Mouse (Mus musculus) embryonic fibroblast, embryonic 13.5 days (primary cell): ENCODE measurements around the gene Ano6. TPM values are rescaled to one million over a fixed set of nuclear protein-coding genes. Genes with fewer than 3 reads are reported as not detected.

ENCODE experiments used
- H3K27ac ChIP-seq: 2 replicates; pipeline ENCODE4 v1.5.1; 2012; ENCODE audit warnings: low read length, control low read depth, inconsistent platforms; ENCODE audit not compliant: insufficient read depth
- H3K4me1 ChIP-seq: 2 replicates; pipeline ENCODE4 v1.6.1; 2011; ENCODE audit warnings: low read length; ENCODE audit not compliant: control insufficient read depth, insufficient read depth
- H3K4me3 ChIP-seq: 2 replicates; pipeline ENCODE4 v1.5.1; 2011; ENCODE audit warnings: mild to moderate bottlenecking, control low read depth, low read length; ENCODE audit not compliant: insufficient read depth
- CTCF ChIP-seq: IDR thresholded peaks from 2 replicates; pipeline ENCODE4 v1.5.1; 2011; ENCODE audit warnings: mild to moderate bottlenecking, control low read depth, low read length, moderate library complexity, borderline replicate concordance; ENCODE audit not compliant: insufficient read depth
- POLR2A ChIP-seq: IDR thresholded peaks from 2 replicates; pipeline ENCODE4 v1.6.1; 2011; ENCODE audit warnings: low read depth, mild to moderate bottlenecking, control low read depth, low read length, moderate library complexity
- polyA plus RNA-seq: library from polyadenylated mRNA; stranded (reverse); fragments of >200 nt; gene quantifications from 2 replicates; pipeline ENCODE4 v1.2.4, GENCODE M21; 2011; ENCODE audit warnings: low read depth; ENCODE audit not compliant: missing spikeins, insufficient read length

Ano6 gene
- polyA plus RNA-seq, 1 experiment, result 102 TPM

DNA sequence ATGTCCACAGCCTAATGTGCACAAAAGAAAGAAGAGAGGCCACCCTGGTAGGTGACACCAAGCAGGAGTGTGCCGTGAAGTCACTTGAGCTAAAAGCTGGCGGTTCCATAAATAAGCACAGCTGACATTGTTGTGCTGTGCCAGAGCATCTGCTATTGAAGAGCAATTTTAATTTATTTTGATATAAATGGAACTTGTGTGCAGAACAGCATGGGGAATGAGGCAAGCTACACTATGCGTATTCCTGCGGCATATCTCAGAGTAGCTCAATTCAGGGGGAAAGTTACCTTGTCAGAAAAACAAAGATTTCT is 173.6 kb downstream of the Ano6 start:
- no peak overlapping the region for H3K4me3 ChIP-seq
- no peak overlapping the region for H3K27ac ChIP-seq
- no peak for TF ChIP-seq POLR2A
- no peak for TF ChIP-seq CTCF
- no peaks in the 10 kb centered on the region for H3K4me1 ChIP-seq

DNA sequence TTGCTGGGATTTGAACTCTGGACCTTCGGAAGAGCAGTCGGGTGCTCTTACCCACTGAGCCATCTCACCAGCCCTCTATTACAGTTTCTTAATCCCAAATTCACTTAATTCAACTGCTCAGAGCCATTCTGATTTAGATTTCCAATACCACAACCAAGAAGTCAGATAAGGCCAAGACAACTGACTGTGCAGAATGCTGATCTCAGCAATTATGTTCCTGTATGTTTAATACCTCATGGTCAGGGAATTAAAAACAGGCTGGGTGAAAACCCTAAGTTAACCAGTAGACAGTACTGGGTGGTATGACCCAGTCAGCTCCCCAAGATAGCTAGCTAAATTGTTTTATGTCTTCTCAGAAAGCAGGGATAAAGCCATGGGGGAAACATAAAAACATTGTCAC is 176.3 kb downstream of the Ano6 start:
- Histone ChIP-seq H3K27ac (no peak overlapping the region), H3K4me3 (no peak overlapping the region), H3K4me1 (no peaks in the 10 kb centered on the region)
- TF ChIP-seq POLR2A (no peak), CTCF (no peak)

GRCm38 (mm10) chr15:95967516-95968196 is 177.0 kb downstream of the Ano6 start:
- Histone ChIP-seq H3K27ac (no peak overlapping the region), H3K4me1 (no peaks in the 10 kb centered on the region), H3K4me3 (no peak overlapping the region)
- TF ChIP-seq CTCF (no peak), POLR2A (no peak)

DNA sequence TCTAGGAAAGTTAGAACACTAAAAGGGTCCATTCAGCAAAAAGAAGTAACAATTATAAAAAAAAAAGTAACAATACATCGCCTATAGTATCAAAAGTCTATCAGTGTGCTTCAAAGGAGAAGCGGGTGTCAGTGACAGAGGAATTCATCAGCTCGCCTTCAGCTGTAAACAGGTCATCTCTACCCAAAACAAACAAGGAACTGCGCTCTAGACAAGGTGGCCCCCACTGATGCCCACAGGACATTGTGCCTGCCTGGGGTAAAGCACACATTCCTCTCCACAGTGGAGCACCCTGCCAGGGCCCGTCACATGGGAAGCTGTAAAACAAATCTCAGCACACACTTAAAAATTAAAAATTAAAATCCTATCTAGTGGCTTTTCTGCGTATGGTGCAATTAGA is 179.0 kb downstream of the Ano6 start:
- TF ChIP-seq CTCF, result no peak
- no peak for TF ChIP-seq POLR2A
- H3K27ac ChIP-seq, result no peak overlapping the region
- H3K4me3 ChIP-seq, result no peak overlapping the region
- peaks cover 4% of the 10 kb centered on the region; the same call in 1 of the 2 replicates for H3K4me1 ChIP-seq

GRCm38 (mm10) chr15:95970176-95970575 is 179.5 kb downstream of the Ano6 start:
- Histone ChIP-seq H3K4me1 (peaks cover 4% of the 10 kb centered on the region; the same call in 1 of the 2 replicates), H3K4me3 (no peak overlapping the region), H3K27ac (no peak overlapping the region)
- TF ChIP-seq CTCF, result no peak

GRCm38 (mm10) chr15:95970691-95971090 is 180.0 kb downstream of the Ano6 start:
- Histone ChIP-seq H3K4me1 (peaks cover 4% of the 10 kb centered on the region; the same call in 1 of the 2 replicates), H3K4me3 (no peak overlapping the region), H3K27ac (no peak overlapping the region)
- TF ChIP-seq CTCF (no peak), POLR2A (no peak)

DNA sequence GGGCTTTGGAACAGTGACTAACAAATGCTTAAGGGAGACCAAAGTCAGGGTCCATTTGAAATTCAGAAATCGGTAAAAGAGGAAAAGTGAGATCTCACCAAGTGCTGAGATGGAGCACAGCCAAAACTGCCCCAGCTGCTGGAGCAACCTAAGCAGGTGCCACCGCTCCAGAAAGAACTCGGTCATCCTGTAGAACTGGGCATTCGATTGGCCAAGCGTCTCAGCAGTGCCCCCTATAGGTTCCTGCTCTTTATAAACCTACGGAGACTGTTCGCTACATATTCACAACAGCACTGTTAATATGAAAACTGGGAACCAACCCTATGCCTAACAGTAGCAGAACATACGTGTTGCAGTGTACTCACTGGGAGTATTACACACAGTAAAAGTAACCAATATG is 180.7 kb downstream of the Ano6 start:
- no peak for TF ChIP-seq POLR2A
- no peak for TF ChIP-seq CTCF
- no peak overlapping the region for H3K27ac ChIP-seq
- peaks cover 5% of the 10 kb centered on the region; the same call in 1 of the 2 replicates for H3K4me1 ChIP-seq
- H3K4me3 ChIP-seq, result no peak overlapping the region

DNA sequence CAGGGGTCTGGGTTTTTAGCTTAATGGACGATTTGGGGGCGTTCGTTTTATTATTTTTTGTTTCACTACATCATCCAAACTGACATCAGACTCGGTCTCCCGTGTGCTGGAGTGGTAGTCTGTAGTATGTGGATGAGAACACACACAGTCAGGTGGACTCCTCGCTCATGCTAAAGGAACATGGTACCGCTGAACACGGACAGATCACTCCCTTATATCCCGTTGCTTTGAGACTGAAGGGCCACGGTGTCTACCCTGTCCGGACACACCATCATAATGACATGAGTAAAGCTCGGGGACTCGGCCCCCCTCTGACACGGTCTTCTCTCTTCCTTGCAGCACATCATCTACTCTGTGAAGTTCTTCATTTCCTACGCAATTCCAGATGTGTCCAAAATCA is 181.5 kb downstream of the Ano6 start:
- H3K27ac ChIP-seq, result no peak overlapping the region
- no peak for TF ChIP-seq CTCF
- TF ChIP-seq POLR2A, result no peak
- peaks cover 9% of the 10 kb centered on the region for H3K4me1 ChIP-seq
- H3K4me3 ChIP-seq, result no peak overlapping the region

- TF ChIP-seq CTCF (no peak), POLR2A (no peak)
These were observed 182.0 kb downstream of the Ano6 start for GRCm38 (mm10) chr15:95972621-95973020.

DNA sequence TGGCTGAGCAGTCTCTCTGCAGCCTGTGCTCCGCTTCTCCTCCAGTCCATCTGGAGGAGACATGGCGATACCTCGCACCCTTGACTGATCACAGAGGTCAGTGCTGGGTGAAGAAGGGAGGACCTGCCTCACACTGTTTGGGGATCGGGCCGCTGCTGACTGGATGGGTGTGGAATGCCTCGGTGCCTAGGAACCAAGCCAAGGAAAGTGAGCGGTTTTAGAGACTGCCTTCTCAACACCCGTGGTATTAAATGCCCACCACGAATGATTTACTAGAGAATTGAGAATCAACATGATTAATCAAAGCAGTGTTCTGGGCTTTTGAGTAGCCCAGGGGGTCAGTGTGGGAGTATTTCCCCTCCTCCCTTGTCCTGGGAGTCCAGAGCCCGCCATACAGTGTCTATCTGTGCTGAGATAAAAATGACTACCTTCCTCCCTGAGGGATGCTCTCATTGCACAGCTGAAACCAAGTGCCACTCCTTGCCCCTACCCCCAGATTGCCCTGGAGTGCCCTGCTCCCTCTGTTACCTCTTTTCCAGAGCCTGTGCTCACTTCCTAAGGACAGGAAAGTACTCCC is 183.5 kb downstream of the Ano6 start:
- H3K27ac ChIP-seq, result no peak overlapping the region
- peaks cover 9% of the 10 kb centered on the region for H3K4me1 ChIP-seq
- no peak for TF ChIP-seq POLR2A
- no peak for TF ChIP-seq CTCF
- H3K4me3 ChIP-seq, result no peak overlapping the region

More at GRCm38 (mm10) chr15:95972621-95973020, 182.0 kb downstream of the Ano6 start:
- Histone ChIP-seq H3K4me3 (no peak overlapping the region), H3K27ac (no peak overlapping the region), H3K4me1 (peaks cover 9% of the 10 kb centered on the region)
